Mouse (Mus musculus) G1E (cell line): ENCODE measurements around the gene Tmem211. TPM values are rescaled to one million over a fixed set of nuclear protein-coding genes. Genes with fewer than 3 reads are reported as not detected.

Experiments
- ATAC-seq: 2 replicates; pipeline ENCODE4 v1.8.0; 2016; ENCODE audit warnings: mild to moderate bottlenecking; ENCODE audit not compliant: insufficient number of reproducible peaks, poor library complexity, low FRiP score, severe bottlenecking; ENCODE audit errors: extremely low read depth
- DNase-seq: peaks from one replicate; pipeline ENCODE4 v3.0.0; 2012; ENCODE audit warnings: low spot score
- H3K27me3 ChIP-seq: 2 replicates; pipeline ENCODE4 v1.6.1; 2012; ENCODE audit warnings: mild to moderate bottlenecking, low read length, inconsistent platforms; ENCODE audit not compliant: insufficient read depth
- H3K36me3 ChIP-seq: replicated peaks from 2 replicates; pipeline ENCODE3; 2012; ENCODE audit warnings: mild to moderate bottlenecking, inconsistent platforms
- H3K4me1 ChIP-seq: 2 replicates; pipeline ENCODE4 v1.6.1; 2012; ENCODE audit warnings: low read depth, low read length, inconsistent platforms, mixed read lengths; ENCODE audit not compliant: insufficient read depth
- H3K4me3 ChIP-seq: 2 replicates; pipeline ENCODE4 v1.5.1; 2012; ENCODE audit warnings: low read depth, mild to moderate bottlenecking, inconsistent platforms, low read length, moderate library complexity, mixed read lengths
- H3K9me3 ChIP-seq: replicated peaks from 2 replicates; pipeline ENCODE4 v1.6.1; 2012; ENCODE audit warnings: inconsistent platforms
- CTCF ChIP-seq: IDR thresholded peaks from 2 replicates; pipeline ENCODE4 v1.5.1; 2012; ENCODE audit warnings: low read depth, low read length, inconsistent platforms, mixed read lengths
- GATA1 ChIP-seq: IDR thresholded peaks from 2 replicates; pipeline ENCODE4 v1.6.1; 2012; ENCODE audit warnings: borderline replicate concordance, low read length, inconsistent platforms, mixed read lengths
- GATA2 ChIP-seq: IDR thresholded peaks from 2 replicates; pipeline ENCODE4 v1.6.1; 2012; ENCODE audit warnings: low read depth, low read length, inconsistent platforms, borderline replicate concordance
- POLR2AphosphoS5 ChIP-seq: IDR thresholded peaks from 2 replicates; pipeline ENCODE4 v1.6.1; 2012; ENCODE audit warnings: low read depth, low read length, inconsistent platforms; ENCODE audit not compliant: insufficient replicate concordance
- TAL1 ChIP-seq: conservative IDR thresholded peaks from 2 replicates; pipeline ENCODE4 v1.6.1; 2012; ENCODE audit warnings: low read depth, low read length, inconsistent platforms, mixed read lengths
- polyA plus RNA-seq: library from polyadenylated mRNA; stranded (reverse); fragments of >175 nt; gene quantifications from 2 replicates; pipeline ENCODE4 v1.2.3, GENCODE M21; 2012
- total RNA-seq, 2 experiments: library from RNA; stranded (forward) in 1 of 2; stranded (reverse) in 1 of 2; fragments of 200-1000 nt in 1 of 2; fragments of >200 nt in 1 of 2; fragmentation: Nextera tagmentation in 1 of 2; gene quantifications; 2 replicates each; pipeline ENCODE4 v1.2.3; 2014 to 2017

Gene Tmem211
- total and polyA plus RNA-seq, 3 experiments = not detected

DNA sequence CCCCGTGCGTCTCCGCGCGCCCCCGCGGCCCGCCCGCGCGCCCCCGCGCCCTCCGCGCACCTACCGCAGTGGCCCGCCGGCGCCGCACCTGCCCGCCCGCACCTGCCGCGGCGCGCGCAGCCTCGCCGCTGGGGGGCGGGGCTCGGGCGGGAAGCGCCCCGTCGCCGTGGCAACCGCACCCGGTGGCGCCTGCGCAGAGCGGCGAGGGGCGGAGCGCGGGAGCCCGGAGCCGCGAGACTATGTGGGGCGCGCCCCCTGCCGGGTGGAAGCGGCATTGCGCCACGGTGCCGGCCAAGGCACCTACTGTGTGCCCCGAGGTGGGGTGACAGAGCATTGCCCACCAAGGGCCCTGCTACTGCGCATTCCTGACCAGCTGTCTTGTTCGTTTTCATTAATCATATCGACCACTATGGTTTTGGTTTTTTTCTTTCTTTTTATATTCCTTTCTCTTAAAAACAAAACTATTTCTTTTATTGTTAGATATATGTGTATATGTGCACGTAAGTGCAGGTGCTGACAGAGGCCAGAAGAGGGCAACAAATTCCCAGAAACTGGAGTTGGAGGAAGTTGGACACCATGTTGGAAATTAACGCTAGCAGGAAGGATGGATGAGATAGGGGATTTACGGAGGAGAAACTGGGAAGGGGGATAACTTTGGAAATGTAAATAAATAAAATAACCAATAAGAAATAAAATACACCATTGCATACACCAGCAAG is 5.4 kb upstream of the Tmem211 start, which contains the start of gene 2900026A02Rik:
Gene 2900026A02Rik (minus strand): TSS at position 90 of the 719 bp plus-strand sequence.
- Histone ChIP-seq H3K9me3 (peaks cover 88% of the 10 kb centered on the region), H3K4me1 (no peaks in the 10 kb centered on the region), H3K4me3 (peak within 1 kb of the TSS; percentile 23; the same call in 1 of the 2 replicates), H3K27me3 (no peaks in the 10 kb centered on the region; the same call in 1 of the 2 replicates), H3K36me3 (no peaks in the 10 kb centered on the region)
- ATAC-seq (no peak), DNase-seq (no peak)
- TF ChIP-seq CTCF = no peak
- TF ChIP-seq GATA2 = no peak
- no peak for TF ChIP-seq TAL1
- no peak for TF ChIP-seq GATA1
- TF ChIP-seq POLR2AphosphoS5 = no peak

DNA sequence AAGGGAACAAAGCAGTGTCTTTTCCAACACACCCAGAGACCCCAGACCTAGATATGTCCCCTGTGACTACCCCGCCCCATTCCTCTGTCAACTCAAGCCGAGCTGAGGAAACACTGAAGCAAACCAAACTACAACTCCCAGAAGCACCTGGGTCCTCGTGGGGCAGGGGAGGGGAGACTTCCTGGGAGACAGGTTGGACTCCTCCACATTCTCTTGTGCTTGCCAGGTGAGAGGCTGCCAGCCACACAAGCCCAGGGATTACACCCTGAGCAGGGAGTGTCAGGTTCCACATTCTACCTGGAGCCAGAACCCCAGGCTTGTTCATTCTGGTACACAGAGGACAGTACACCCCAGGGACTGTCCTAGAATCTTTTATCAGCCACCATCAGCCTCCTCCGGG is 2.8 kb upstream of the Tmem211 start:
- no peak for DNase-seq
- no peak overlapping the region for H3K4me3 ChIP-seq
- H3K36me3 ChIP-seq = no peaks in the 10 kb centered on the region
- peaks cover 86% of the 10 kb centered on the region for H3K9me3 ChIP-seq
- no peak for TF ChIP-seq GATA1
- no peak for TF ChIP-seq POLR2AphosphoS5
- TF ChIP-seq GATA2 = no peak
- TF ChIP-seq CTCF = no peak
- no peak for TF ChIP-seq TAL1
- H3K27me3 ChIP-seq = no peaks in the 10 kb centered on the region; the same call in 1 of the 2 replicates
- ATAC-seq = no peak
- H3K4me1 ChIP-seq = no peaks in the 10 kb centered on the region

DNA sequence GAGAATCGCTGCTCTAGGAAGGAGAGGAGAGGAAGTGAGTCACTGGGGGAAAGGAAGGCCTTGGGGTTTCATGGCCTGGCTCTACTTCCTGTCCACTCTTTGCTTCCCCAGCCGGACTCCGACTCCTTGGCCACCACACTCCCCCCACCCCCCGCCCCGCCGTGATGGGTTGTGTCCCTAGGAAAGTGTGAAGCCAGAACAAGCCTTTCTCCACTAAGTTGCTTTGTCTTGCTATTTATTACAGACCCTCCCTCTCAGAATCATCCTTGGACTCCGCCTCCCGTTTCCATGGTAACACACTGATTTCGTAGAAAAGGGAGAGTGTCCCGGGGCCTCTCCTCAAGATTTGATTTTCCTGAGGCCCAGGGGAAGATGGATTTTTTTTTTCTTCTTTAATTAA is 1.4 kb upstream of the Tmem211 start:
- H3K36me3 ChIP-seq = no peaks in the 10 kb centered on the region
- H3K27me3 ChIP-seq = no peaks in the 10 kb centered on the region
- H3K9me3 ChIP-seq = peaks cover 83% of the 10 kb centered on the region
- ATAC-seq (no peak), DNase-seq (no peak)
- TF ChIP-seq GATA2 (no peak), GATA1 (no peak), CTCF (no peak), TAL1 (no peak), POLR2AphosphoS5 (no peak)
- H3K4me3 ChIP-seq = no peak overlapping the region
- H3K4me1 ChIP-seq = no peaks in the 10 kb centered on the region

DNA sequence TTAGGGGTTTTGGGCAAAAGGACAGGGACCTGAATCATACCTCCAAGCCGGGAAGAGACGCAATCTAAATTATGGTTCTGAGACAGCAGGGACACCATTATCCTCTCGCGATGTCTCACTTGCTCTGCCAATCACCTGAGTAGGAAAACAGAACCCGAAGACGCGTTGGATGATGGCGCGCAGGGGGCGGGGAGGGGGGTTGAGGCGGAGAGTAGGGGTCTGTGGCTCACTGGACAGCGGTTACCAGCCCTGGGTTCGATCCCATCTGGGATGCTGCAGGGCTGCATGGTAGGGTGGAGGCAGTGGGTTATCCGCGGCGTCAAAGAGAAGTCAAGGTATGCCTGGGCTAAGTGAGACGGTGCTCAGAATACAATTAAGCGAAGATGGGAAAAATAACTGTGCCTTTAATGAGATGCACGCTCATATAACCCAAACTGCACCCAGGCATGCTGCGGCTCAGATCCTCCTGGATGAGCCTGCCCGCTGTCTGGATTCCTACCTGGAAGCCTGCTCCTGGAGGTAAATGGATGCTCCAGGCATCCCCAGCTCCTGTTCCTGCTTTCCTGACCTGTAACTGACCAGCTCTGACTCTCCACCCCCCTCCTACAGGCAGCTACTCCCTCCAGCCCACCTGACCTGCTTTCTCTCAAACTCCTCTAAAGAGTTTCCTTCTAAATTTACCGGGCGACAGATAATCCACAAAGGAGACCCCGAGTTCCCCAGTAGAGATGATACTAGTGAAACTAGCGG is 848 bp upstream of the Tmem211 start:
- Histone ChIP-seq H3K4me1 (no peaks in the 10 kb centered on the region), H3K4me3 (no peak overlapping the region), H3K9me3 (peaks cover 83% of the 10 kb centered on the region), H3K27me3 (no peaks in the 10 kb centered on the region), H3K36me3 (no peaks in the 10 kb centered on the region)
- ATAC-seq (no peak), DNase-seq (no peak)
- TF ChIP-seq GATA1 (no peak), CTCF (no peak), GATA2 (no peak), POLR2AphosphoS5 (no peak), TAL1 (no peak)

DNA sequence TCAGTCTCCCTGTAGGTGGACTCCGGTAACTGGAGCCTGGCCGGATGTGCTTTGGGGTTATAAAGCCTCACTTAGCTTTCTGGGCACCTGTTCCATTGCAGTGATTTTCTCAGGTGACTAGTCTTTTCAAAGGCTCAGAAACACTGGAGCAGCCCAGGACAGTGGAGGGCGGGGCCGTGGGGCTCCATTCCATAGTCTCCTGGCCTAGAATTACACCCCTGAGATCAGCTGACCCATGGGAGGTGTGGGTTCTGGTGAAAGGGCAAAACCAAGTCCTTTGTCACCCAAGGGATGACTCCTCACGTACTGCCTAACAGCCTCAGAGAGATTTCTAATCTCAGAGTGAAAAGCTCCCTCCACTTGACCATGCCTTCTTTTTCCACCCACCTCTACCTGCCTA is 3.5 kb downstream of the Tmem211 start:
- ATAC-seq (no peak), DNase-seq (no peak)
- Histone ChIP-seq H3K4me1 (no peaks in the 10 kb centered on the region), H3K4me3 (no peak overlapping the region), H3K9me3 (peaks cover 77% of the 10 kb centered on the region), H3K36me3 (no peaks in the 10 kb centered on the region), H3K27me3 (no peaks in the 10 kb centered on the region)
- TF ChIP-seq TAL1 = no peak
- TF ChIP-seq GATA1 = no peak
- no peak for TF ChIP-seq POLR2AphosphoS5
- TF ChIP-seq GATA2 = no peak
- no peak for TF ChIP-seq CTCF
